Mouse (Mus musculus) liver, embryonic 13.5 days (tissue): Measurements from ENCODE around the gene 1700022I11Rik. TPM values are rescaled to one million over a fixed set of nuclear protein-coding genes. Genes with fewer than 3 reads are reported as not detected.

ENCODE experiments used
- ATAC-seq: fragments of 200-750 bp; cut with Nextera tagmentation; 2 replicates; pipeline ENCODE4 v1.8.0; 2017; ENCODE audit warnings: low read depth, mild to moderate bottlenecking, moderate number of reproducible peaks, moderate library complexity
- DNase-seq: peaks from one replicate; pipeline ENCODE4 v3.0.0; 2022
- H3K27ac ChIP-seq: fragments of 300-500 bp; sonication (generic); 2 replicates; pipeline ENCODE4 v1.5.1; 2015; ENCODE audit warnings: moderate library complexity, mild to moderate bottlenecking, inconsistent platforms
- H3K27me3 ChIP-seq: fragments of 300-500 bp; sonication (generic); 2 replicates; pipeline ENCODE4 v1.6.1; 2015; ENCODE audit warnings: mild to moderate bottlenecking, inconsistent platforms
- H3K36me3 ChIP-seq: fragments of 300-500 bp; sonication (generic); 2 replicates; pipeline ENCODE4 v1.6.1; 2015; ENCODE audit warnings: mild to moderate bottlenecking, inconsistent platforms
- H3K4me1 ChIP-seq: fragments of 300-500 bp; sonication (generic); replicated peaks from 2 replicates; pipeline ENCODE4 v1.6.1; 2015; ENCODE audit warnings: inconsistent platforms
- H3K4me2 ChIP-seq: fragments of 300-500 bp; sonication (generic); 2 replicates; pipeline ENCODE4 v1.6.1; 2015; ENCODE audit warnings: inconsistent platforms, mild to moderate bottlenecking, moderate library complexity
- H3K4me3 ChIP-seq: fragments of 300-500 bp; sonication (generic); replicated peaks from 2 replicates; pipeline ENCODE4 v1.5.1; 2015; ENCODE audit warnings: mild to moderate bottlenecking, inconsistent platforms
- H3K9ac ChIP-seq: fragments of 300-500 bp; sonication (generic); 2 replicates; pipeline ENCODE4 v1.6.1; 2015; ENCODE audit warnings: mild to moderate bottlenecking, inconsistent platforms
- H3K9me3 ChIP-seq: fragments of 300-500 bp; sonication (generic); replicated peaks from 2 replicates; pipeline ENCODE4 v1.6.1; 2016; ENCODE audit warnings: inconsistent platforms
- WGBS: fragments of 180-500 bp; shearing (Covaris S2); methylation state at CpG from one replicate; pipeline ENCODE4 v1.1.7; 2015; ENCODE audit not compliant: insufficient replicate concordance; 5-methylcytosine and 5-hydroxymethylcytosine counted together
- polyA plus RNA-seq: library from polyadenylated mRNA; unstranded; fragments of >200 nt; fragmentation: Nextera tagmentation; extraction: Ambion mirVana; gene quantifications from 2 replicates; pipeline ENCODE4 v1.2.1, GENCODE M21; 2015

Gene 1700022I11Rik
- polyA plus RNA-seq, 1 experiment from 2014 or later: 0.13 TPM

DNA sequence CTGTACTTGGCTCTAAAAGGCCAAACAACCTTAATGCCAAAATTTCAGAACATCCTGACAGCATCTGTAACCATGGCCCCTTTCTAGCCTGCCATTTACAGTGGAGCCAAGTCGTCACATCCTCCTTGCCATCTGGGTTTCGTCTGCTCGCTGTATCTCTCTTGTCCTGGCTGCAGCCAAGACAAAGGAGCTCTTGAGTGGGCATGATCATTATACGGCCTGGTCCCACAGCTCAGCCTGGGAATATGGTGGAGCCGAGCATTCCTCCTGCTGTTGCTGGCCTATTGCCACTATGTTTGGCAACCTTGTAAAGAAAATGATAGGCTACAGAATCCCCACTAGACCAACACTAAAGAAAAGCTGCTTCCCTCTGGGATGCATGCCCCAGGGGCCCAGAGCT lies 26.1 kb upstream of the 1700022I11Rik start:
- Histone ChIP-seq H3K4me3 (no peak overlapping the region), H3K4me1 (no peaks in the 10 kb centered on the region), H3K36me3 (no peaks in the 10 kb centered on the region), H3K27ac (no peak overlapping the region), H3K4me2 (no peak overlapping the region), H3K9ac (no peak overlapping the region), H3K27me3 (peaks cover 67% of the 10 kb centered on the region), H3K9me3 (no peaks in the 10 kb centered on the region)
- ATAC-seq (no peak), DNase-seq (no peak)
- WGBS: 61% methylated on average over 5 of the region's 5 CpGs

DNA sequence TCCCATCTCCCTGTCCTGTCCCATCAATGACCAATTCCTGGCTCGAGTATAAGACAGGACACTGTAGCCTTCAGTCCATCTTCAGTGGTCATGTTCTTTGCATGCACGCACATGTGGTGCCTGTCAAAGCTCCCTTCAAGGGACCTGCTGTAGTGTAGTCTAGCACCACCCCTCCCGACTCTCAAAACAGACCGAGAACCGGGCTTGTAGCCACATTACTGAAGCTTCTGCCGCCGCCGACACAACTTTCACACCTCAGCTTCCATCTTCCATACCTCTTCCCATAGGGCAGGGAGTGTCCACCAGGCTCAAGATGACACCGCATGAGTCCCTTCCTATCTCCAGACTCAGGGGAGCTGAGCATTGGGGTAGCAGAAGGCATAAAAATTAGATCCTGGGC lies 25.2 kb upstream of the 1700022I11Rik start:
- H3K4me1 ChIP-seq: peaks cover 4% of the 10 kb centered on the region; the same call in 1 of the 2 replicates
- H3K27ac ChIP-seq: no peak overlapping the region
- ATAC-seq (no peak), DNase-seq (no peak)
- WGBS: 66% methylated on average over 9 of the region's 9 CpGs
- H3K36me3 ChIP-seq: no peaks in the 10 kb centered on the region
- H3K4me2 ChIP-seq: no peak overlapping the region
- H3K27me3 ChIP-seq: peaks cover 67% of the 10 kb centered on the region
- H3K9ac ChIP-seq: no peak overlapping the region
- H3K4me3 ChIP-seq: no peak overlapping the region
- H3K9me3 ChIP-seq: no peaks in the 10 kb centered on the region

DNA sequence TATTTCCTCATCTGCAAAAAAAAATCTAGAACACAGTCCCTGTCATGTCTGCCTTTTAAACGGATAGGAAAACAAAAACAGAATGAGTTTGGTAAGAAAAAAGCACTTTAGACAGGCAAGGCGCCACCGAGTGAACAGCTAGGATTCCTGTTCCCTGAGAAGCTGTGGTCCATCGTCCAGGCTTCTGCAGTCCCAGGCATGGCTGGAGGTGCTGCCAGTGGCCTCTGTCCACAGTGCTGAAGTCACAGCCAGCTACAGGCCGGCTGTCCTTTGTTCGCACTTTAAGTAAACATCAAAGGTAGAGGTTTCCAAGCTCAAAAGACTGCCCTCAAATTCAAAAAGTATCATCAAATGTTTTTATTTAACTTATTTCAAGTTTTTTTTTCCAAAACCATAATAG lies 24.4 kb upstream of the 1700022I11Rik start:
- ATAC-seq (no peak), DNase-seq (no peak)
- H3K36me3 ChIP-seq: no peaks in the 10 kb centered on the region
- peaks cover 67% of the 10 kb centered on the region for H3K27me3 ChIP-seq
- H3K4me3 ChIP-seq: no peak overlapping the region
- no peaks in the 10 kb centered on the region for H3K9me3 ChIP-seq
- no peak overlapping the region for H3K27ac ChIP-seq
- H3K4me2 ChIP-seq: no peak overlapping the region
- no peak overlapping the region for H3K9ac ChIP-seq
- WGBS: 6% methylated on average over 6 of the region's 6 CpGs
- peaks cover 12% of the 10 kb centered on the region for H3K4me1 ChIP-seq

DNA sequence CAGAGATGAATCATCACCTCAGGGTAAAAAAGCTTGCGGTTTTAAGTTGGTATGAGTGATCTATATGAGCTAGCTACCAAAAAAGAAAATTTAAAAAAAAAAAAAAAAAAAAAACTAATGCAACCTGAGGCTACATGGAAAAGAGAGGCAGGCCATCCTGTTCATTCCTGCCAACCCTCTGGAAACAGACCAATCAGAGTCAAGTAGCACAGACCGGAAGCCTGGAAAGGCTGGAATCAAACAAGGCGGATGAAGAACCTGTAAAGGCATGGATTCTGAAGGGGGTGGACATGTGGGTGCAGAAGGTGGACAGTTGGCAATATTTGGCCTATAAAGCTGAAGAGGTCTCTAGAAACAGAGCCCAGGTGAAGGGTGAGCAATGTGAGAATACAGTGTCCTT lies 24.0 kb upstream of the 1700022I11Rik start:
- ATAC-seq (no peak), DNase-seq (no peak)
- Histone ChIP-seq H3K36me3 (no peaks in the 10 kb centered on the region), H3K27me3 (peaks cover 69% of the 10 kb centered on the region), H3K4me1 (peaks cover 16% of the 10 kb centered on the region), H3K9me3 (no peaks in the 10 kb centered on the region), H3K9ac (no peak overlapping the region), H3K4me3 (no peak overlapping the region), H3K27ac (no peak overlapping the region), H3K4me2 (no peak overlapping the region)
- WGBS: 70% methylated on average over 3 of the region's 3 CpGs

DNA sequence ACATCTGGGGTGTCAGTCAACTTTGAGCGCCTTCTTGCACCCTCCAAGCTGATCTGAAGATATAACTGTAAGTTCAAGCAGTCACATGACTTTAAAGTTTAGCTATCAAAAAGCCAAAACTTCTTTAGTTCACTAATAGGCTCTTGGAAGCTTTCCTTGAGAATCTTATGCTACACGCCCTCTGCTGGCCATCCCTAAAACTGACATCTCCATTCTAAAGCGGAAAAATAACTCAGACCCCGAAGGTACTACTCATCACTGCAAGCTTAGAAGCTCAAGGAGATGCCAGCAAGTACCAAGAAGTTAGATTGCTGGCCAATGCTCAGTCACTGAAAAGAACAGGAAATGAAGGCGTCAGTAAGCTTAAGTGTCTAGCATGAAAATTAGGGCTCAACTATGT lies 23.5 kb upstream of the 1700022I11Rik start:
- peak; percentile 24 for DNase-seq

DNA sequence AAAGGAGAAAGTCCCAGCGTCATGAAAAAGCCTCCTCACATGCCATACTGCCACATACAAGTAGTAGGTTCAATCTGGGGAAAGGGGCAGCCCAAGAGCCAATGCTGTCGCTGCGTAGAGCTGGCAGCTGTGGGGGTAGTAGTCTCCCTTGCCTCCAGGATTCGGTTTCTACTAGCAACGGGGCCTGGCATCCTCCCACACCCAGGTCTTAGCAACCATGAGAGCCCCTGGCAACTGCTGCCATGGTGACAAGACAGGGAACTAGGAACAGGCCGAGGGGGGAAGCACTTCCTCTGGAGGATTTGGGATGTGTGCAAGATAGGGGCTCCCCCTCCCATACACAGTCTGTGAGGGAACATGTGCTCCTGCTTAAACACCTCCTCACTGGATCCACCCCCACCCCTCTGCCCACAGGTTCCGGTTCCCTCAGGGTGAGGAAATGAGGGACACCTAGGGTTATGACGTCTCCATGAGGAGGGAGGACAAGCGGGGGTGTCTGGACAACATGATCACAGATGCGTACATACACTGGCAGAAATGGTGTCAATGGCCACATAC lies 22.6 kb upstream of the 1700022I11Rik start:
- H3K9ac ChIP-seq: no peak overlapping the region
- H3K4me2 ChIP-seq: no peak overlapping the region
- H3K4me1 ChIP-seq: peaks cover 18% of the 10 kb centered on the region
- DNase-seq: no peak
- 48% methylated on average over 10 of the region's 10 CpGs for WGBS
- no peak for ATAC-seq
- H3K36me3 ChIP-seq: no peaks in the 10 kb centered on the region
- no peak overlapping the region for H3K27ac ChIP-seq
- H3K27me3 ChIP-seq: peaks cover 71% of the 10 kb centered on the region
- no peak overlapping the region for H3K4me3 ChIP-seq
- no peaks in the 10 kb centered on the region for H3K9me3 ChIP-seq

More for the DNA sequence above, 23.5 kb upstream of the 1700022I11Rik start:
- no peak for ATAC-seq
- Histone ChIP-seq H3K27me3 (peaks cover 69% of the 10 kb centered on the region), H3K9me3 (no peaks in the 10 kb centered on the region), H3K4me3 (no peak overlapping the region), H3K36me3 (no peaks in the 10 kb centered on the region), H3K27ac (no peak overlapping the region), H3K4me1 (peaks cover 18% of the 10 kb centered on the region), H3K4me2 (no peak overlapping the region), H3K9ac (no peak overlapping the region)
- WGBS: 7% methylated on average over 5 of the region's 5 CpGs

DNA sequence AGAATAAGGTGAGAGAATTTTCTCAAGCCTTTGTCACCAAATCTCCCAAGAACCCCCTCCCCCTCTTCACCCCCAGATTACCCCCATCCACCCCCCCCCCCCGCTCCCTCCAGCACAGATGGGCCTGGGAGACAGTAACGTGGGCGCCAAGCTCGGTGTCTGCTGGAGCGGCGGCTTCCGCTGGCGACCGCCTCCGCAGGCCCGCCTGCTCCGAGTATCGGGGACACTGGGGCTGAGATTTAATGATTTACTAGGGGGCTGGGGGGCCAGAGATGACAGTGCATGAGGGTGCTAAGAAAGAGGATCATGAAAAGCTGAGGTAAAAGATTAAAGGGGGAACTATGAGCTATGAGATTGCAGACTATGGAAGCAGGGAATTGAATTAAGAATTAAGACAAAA lies 20.9 kb upstream of the 1700022I11Rik start:
- no peak overlapping the region for H3K27ac ChIP-seq
- peaks cover 77% of the 10 kb centered on the region for H3K27me3 ChIP-seq
- H3K4me2 ChIP-seq: no peak overlapping the region
- no peak overlapping the region for H3K4me3 ChIP-seq
- H3K4me1 ChIP-seq: peaks cover 18% of the 10 kb centered on the region
- no peaks in the 10 kb centered on the region for H3K9me3 ChIP-seq
- no peaks in the 10 kb centered on the region for H3K36me3 ChIP-seq
- WGBS: 26% methylated on average over 13 of the region's 13 CpGs
- H3K9ac ChIP-seq: no peak overlapping the region
- no peak for ATAC-seq
- DNase-seq: no peak

DNA sequence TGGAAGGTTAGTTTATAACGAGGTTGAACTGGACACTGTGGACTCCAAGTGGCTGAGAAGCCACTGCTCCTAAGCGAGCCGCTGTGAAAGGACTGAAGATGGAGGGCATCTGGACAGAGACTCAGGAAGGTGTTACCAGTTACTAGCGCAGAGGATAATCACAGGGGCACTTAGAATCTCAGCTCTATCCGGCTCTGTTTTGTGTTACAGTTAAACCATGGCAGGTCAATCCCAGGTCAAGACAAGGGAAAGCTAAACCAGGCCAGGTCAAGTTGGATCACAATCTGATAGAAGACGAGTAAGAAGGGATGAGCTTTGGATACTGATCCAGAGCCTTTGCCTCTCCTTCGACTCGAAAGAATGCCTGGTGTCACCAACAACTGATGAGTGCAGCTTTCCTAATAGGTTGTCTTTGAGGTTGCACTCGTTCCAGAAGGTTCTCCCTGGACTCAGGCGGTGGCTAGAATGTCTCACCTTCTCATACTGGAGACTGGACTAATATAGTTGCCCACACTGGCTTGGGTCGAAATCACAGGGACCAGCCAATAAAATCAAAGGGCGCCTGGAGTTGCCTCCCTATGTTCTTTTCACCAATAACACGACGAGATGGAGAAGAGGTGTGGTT lies 20.2 kb upstream of the 1700022I11Rik start:
- peaks cover 18% of the 10 kb centered on the region for H3K4me1 ChIP-seq
- no peak for ATAC-seq

DNA sequence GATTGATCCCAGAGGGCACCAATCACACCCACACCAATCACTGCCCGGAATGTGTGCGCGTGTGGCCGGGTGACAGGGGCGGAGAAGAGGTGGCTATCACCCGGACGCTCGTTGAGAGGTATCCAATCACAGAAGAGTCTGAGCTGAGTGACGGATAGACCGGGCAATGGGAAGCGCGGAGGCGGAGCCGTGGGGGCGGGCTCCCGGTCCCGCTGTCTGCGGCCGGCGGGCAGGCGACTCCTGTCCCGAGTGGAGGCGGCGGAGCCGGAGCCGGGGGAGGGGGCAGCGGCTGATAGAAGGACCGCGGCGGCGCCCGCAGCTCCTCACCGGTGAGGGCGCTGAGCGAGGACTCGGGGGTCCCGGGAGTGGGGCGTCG lies 19.7 kb upstream of the 1700022I11Rik start, which contains the start of gene Dnajb5:
Gene Dnajb5, plus strand, starts transcription at position 139 of the 376 bp plus-strand sequence.
- peak; percentile 81 for DNase-seq
- Histone ChIP-seq H3K27ac (no peak within 1 kb of the TSS), H3K9ac (peak within 1 kb of the TSS; percentile 70), H3K4me1 (peaks cover 18% of the 10 kb centered on the region), H3K9me3 (no peaks in the 10 kb centered on the region), H3K36me3 (no peaks in the 10 kb centered on the region), H3K4me2 (peak within 1 kb of the TSS; percentile 83), H3K4me3 (peak within 1 kb of the TSS; percentile 64), H3K27me3 (peaks cover 75% of the 10 kb centered on the region)
- 1% methylated on average over 39 of the region's 39 CpGs for WGBS
- peak; percentile 90 for ATAC-seq

More for the DNA sequence above, 20.2 kb upstream of the 1700022I11Rik start:
- no peak overlapping the region for H3K27ac ChIP-seq
- WGBS: 8% methylated on average over 14 of the region's 14 CpGs
- no peak for DNase-seq
- H3K9ac ChIP-seq: no peak overlapping the region
- peaks cover 80% of the 10 kb centered on the region for H3K27me3 ChIP-seq
- H3K4me2 ChIP-seq: peak overlapping the region; percentile 83
- peak overlapping the region; percentile 64 for H3K4me3 ChIP-seq
- H3K36me3 ChIP-seq: no peaks in the 10 kb centered on the region
- no peaks in the 10 kb centered on the region for H3K9me3 ChIP-seq

DNA sequence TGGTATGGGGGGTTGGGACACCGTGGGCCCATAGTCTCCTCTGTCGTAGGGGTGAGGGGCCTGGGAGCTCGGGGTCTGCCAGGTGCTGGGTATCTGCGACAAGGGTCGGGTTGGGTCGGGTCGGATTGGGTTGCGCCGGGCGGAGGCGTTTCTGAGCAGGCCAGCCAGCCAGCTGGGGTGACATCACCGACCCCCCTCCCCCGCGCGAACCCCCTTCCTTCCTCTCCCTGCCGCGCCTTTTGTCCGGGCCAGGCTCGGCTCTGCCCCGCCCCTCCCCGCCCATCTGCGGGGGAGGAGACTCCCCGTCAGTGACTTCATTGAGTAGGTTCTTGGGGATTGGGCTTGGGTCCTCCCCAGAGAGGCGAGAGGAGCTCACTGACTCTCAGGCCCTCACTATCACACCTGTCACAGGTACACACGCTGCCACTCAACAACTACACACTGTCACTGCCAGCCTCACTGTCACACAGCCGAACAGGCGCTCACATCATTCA lies 19.3 kb upstream of the 1700022I11Rik start:
- 1% methylated on average over 24 of the region's 27 CpGs for WGBS
- peak overlapping the region; percentile 83 for H3K4me2 ChIP-seq
- peaks cover 18% of the 10 kb centered on the region for H3K4me1 ChIP-seq
- ATAC-seq: peak; percentile 37
- H3K9ac ChIP-seq: peak overlapping the region; percentile 70
- H3K27ac ChIP-seq: no peak overlapping the region
- no peaks in the 10 kb centered on the region for H3K36me3 ChIP-seq
- H3K9me3 ChIP-seq: no peaks in the 10 kb centered on the region
- H3K4me3 ChIP-seq: peak overlapping the region; percentile 64
- peaks cover 74% of the 10 kb centered on the region for H3K27me3 ChIP-seq
- DNase-seq: peak; percentile 54

DNA sequence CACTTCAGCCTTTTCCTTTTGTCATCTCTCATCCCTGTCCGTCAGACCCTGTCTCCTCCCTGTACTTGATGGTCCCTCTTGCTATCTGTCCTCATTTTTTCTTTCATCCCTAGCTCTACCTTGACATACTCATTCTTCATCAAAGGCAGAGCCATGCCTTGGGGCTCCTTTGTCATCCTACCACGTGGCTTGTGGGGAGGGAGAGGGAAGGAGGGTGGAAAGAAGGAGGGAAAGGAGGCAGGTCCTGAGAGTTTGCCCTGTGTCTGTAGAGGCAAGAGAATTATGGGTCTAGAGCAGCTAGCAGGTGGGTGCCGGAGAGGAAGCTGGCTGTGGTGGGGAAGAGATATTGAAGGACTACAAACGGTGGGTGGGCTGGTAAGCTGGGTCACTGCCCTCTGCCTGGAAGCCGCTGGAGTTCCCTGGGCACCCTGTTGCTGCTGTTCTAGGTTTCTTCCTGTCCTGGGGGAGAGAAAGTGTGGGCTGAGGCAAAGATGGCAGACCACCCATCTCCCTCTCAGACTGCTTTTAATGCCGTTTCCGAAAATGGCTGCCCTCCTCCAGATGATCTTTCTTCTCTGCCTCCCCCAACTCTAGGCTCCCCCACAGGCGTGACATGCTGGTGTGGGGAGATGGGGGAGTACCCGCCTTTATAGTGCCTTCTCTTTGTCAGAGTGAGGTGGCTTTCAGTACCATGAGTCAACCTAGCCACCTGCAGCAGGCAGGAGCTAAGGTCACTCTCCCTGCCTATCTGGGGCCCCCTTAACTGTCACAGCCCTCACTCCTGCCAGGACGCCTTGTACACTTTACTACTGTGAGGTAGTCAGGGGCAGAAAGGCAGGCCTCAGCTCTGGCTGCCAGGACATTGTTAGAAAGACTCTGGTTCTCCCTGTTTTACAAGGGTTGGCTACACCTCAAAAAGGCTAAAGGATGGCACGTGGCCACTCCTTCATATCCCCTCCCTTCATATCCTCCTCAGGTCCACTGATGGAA lies 17.9 kb upstream of the 1700022I11Rik start:
- H3K36me3 ChIP-seq: no peaks in the 10 kb centered on the region
- no peaks in the 10 kb centered on the region for H3K9me3 ChIP-seq
- no peak overlapping the region for H3K4me3 ChIP-seq
- peaks cover 69% of the 10 kb centered on the region for H3K27me3 ChIP-seq
- H3K4me2 ChIP-seq: no peak overlapping the region
- 39% methylated on average over 11 of the region's 11 CpGs for WGBS
- no peak overlapping the region for H3K9ac ChIP-seq
- H3K27ac ChIP-seq: no peak overlapping the region
- peaks cover 18% of the 10 kb centered on the region for H3K4me1 ChIP-seq
- DNase-seq (no peak), ATAC-seq (no peak)
